Mouse (Mus musculus) hindbrain, embryonic 14.5 days (tissue): ENCODE results near the gene Fut1. TPM values are rescaled to one million over a fixed set of nuclear protein-coding genes. Genes with fewer than 3 reads are reported as not detected.

Experiments used
- ATAC-seq: fragments of 200-750 bp; cut with Nextera tagmentation; 2 replicates; pipeline ENCODE4 v1.8.0; 2017; ENCODE audit warnings: moderate number of reproducible peaks, mild to moderate bottlenecking, moderate TSS enrichment, moderate library complexity; ENCODE audit not compliant: low FRiP score
- DNase-seq: peaks from one replicate; pipeline ENCODE4 v3.0.0-alpha.2; 2015; ENCODE audit warnings: low spot score
- H3K27ac ChIP-seq: fragments of 300-500 bp; sonication (generic); 2 replicates; pipeline ENCODE4 v1.5.1; 2014; ENCODE audit warnings: mild to moderate bottlenecking, moderate library complexity
- H3K27me3 ChIP-seq: fragments of 300-500 bp; sonication (generic); 2 replicates; pipeline ENCODE4 v1.6.1; 2014; ENCODE audit warnings: mild to moderate bottlenecking, low read length, mixed read lengths; ENCODE audit not compliant: control insufficient read depth, insufficient read depth
- H3K36me3 ChIP-seq: fragments of 300-500 bp; sonication (generic); replicated peaks from 2 replicates; pipeline ENCODE4 v1.6.1; 2014; ENCODE audit not compliant: control insufficient read depth, insufficient read depth
- H3K4me1 ChIP-seq: fragments of 300-500 bp; sonication (generic); replicated peaks from 2 replicates; pipeline ENCODE4 v1.6.1; 2014; ENCODE audit warnings: antibody characterized with exemption, low read length, mixed read lengths; ENCODE audit not compliant: control insufficient read depth, insufficient read depth
- H3K4me2 ChIP-seq: fragments of 300-500 bp; sonication (generic); replicated peaks from 2 replicates; pipeline ENCODE4 v1.6.1; 2014; ENCODE audit warnings: mild to moderate bottlenecking, moderate library complexity
- H3K4me3 ChIP-seq: fragments of 300-500 bp; sonication (generic); replicated peaks from 2 replicates; pipeline ENCODE4 v1.5.1; 2014; ENCODE audit warnings: mild to moderate bottlenecking, low read length
- H3K9ac ChIP-seq: fragments of 300-500 bp; sonication (generic); 2 replicates; pipeline ENCODE4 v1.6.1; 2014
- H3K9me3 ChIP-seq: fragments of 300-500 bp; sonication (generic); 2 replicates; pipeline ENCODE4 v1.6.1; 2016; ENCODE audit warnings: low read length; ENCODE audit not compliant: control insufficient read depth
- WGBS: fragments of 180-500 bp; shearing (Covaris S2); extraction: QIAGEN DNeasy Blood & Tissue Kit; methylation state at CpG from one replicate; pipeline ENCODE4 v1.1.7; 2014; 5-methylcytosine and 5-hydroxymethylcytosine counted together
- polyA plus RNA-seq: library from polyadenylated mRNA; unstranded; fragments of >200 nt; fragmentation: Nextera tagmentation; extraction: Ambion mirVana; gene quantifications from 2 replicates; pipeline ENCODE4 v1.2.1, GENCODE M21; 2014

Fut1 gene
- polyA plus RNA-seq, 1 experiment from 2014 or later: not detected

DNA sequence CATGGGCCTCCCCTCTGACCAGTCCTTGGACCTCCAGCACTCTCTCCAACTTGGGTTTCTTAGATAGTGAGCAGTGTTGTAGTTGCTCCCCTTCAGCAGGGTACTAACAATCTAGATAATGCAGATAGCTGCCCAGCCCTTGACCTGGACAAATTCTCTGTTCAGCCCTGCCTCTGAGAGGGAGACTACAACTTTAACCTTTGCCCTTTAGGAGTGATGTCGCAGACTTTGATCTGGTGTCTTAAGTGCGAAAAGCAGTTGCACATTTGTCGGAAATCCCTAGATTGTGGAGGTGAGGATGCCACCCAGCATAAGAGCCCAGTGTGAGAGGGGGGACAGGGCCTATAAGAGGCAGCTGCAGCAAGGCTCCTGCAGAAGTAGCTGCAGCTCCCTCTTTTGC lies 7.6 kb downstream of the Fut1 start:
- Histone ChIP-seq H3K4me2 (no peak overlapping the region), H3K9me3 (no peaks in the 10 kb centered on the region)
- 88% methylated on average over 3 of the region's 3 CpGs for WGBS

DNA sequence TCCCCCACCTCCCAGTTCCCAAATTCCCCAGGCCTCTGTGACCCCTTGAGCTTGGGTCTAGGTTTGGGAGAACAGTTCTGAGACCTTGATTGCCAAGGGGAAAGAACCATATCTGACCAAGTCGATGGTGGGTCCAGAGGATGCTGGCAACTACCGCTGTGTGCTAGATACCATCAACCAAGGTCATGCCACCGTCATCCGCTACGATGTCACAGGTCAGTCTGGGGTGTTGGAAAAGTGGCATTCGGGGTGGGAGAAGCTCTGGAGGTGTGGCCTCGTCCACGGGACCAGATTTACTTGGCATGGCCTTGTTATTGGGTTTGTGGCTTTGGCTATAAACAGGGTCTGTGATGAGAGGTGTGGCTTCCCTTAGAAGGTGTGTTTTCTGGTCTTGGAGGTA lies 8.4 kb downstream of the Fut1 start:
- Histone ChIP-seq H3K27ac (no peak overlapping the region), H3K4me1 (peaks cover 7% of the 10 kb centered on the region; the same call in 1 of the 2 replicates), H3K9ac (no peak overlapping the region), H3K4me3 (no peak overlapping the region), H3K36me3 (no peaks in the 10 kb centered on the region), H3K27me3 (no peaks in the 10 kb centered on the region; the same call in 1 of the 2 replicates), H3K4me2 (no peak overlapping the region), H3K9me3 (no peaks in the 10 kb centered on the region)
- ATAC-seq (no peak), DNase-seq (no peak)
- 87% methylated on average over 8 of the region's 8 CpGs for WGBS

More for the DNA sequence above, 7.6 kb downstream of the Fut1 start:
- no peak for ATAC-seq
- H3K36me3 ChIP-seq: no peaks in the 10 kb centered on the region
- H3K9ac ChIP-seq: no peak overlapping the region
- H3K27ac ChIP-seq: no peak overlapping the region
- H3K4me1 ChIP-seq: peaks cover 7% of the 10 kb centered on the region; the same call in 1 of the 2 replicates
- no peak overlapping the region for H3K4me3 ChIP-seq
- H3K27me3 ChIP-seq: no peaks in the 10 kb centered on the region; the same call in 1 of the 2 replicates
- no peak for DNase-seq

DNA sequence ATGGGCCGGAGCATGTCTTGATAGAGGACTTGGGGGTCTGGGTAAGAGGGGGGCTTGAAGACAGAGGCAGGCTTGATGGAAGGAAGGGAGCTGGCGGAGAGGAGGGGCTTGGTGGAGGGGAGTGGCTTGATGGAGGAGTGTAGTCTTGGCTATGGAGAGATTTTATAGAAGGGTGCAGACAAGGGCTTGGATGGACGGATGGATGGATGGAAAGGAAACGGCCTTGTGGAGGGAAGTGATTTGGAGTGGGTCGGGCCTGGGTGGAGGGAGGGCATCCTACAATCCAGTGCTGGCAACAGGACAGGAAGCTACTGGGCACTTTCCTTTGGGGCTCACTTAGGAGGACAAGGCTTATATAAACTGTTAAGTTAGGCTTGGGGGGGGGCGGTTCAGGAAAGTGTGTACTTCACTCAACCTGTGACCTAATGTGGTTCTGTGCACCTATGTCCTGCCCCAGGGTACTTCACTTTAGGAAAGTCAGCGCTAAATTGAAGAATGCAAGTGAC lies 9.5 kb downstream of the Fut1 start:
- Histone ChIP-seq H3K4me2 (no peak overlapping the region), H3K4me3 (no peak overlapping the region), H3K9ac (no peak overlapping the region), H3K4me1 (peaks cover 7% of the 10 kb centered on the region; the same call in 1 of the 2 replicates), H3K27me3 (no peaks in the 10 kb centered on the region; the same call in 1 of the 2 replicates), H3K9me3 (no peaks in the 10 kb centered on the region), H3K36me3 (no peaks in the 10 kb centered on the region), H3K27ac (no peak overlapping the region)
- ATAC-seq: no peak
- DNase-seq: no peak
- 85% methylated on average over 7 of the region's 7 CpGs for WGBS

DNA sequence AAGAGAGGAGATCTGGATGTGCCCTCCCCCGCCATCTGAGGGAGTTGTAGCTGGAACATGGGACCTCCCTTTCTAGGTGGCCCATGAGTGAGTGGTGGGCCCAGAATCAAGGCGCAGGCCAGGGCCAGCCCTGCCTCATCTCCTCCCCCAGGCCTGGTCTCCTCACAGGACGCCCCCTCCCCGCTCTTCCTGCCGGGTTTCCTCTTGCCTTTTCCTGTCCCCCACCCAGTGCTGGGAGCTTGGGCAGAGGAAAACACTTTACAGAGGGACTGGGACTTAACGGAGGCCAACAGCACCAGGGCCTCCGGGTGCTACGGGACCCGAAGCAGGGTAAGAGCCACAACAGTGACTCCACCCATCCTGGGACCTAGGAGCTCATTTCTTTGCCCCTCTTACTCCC lies 10.2 kb downstream of the Fut1 start, which contains the start of gene Rasip1:
Gene Rasip1, plus strand, starts transcription at position 228 of the 400 bp plus-strand sequence.
- no peak for DNase-seq
- 86% methylated on average over 9 of the region's 9 CpGs for WGBS
- H3K27ac ChIP-seq: peak within 1 kb of the TSS; percentile 91
- H3K4me1 ChIP-seq: peaks cover 7% of the 10 kb centered on the region; the same call in 1 of the 2 replicates
- ATAC-seq: no peak
- H3K36me3 ChIP-seq: no peaks in the 10 kb centered on the region
- peak within 1 kb of the TSS; percentile 99 for H3K4me2 ChIP-seq
- H3K9ac ChIP-seq: peak within 1 kb of the TSS; percentile 88
- peak within 1 kb of the TSS; percentile 53 for H3K4me3 ChIP-seq
- peaks cover 2% of the 10 kb centered on the region; the same call in 1 of the 2 replicates for H3K27me3 ChIP-seq
- H3K9me3 ChIP-seq: no peaks in the 10 kb centered on the region

DNA sequence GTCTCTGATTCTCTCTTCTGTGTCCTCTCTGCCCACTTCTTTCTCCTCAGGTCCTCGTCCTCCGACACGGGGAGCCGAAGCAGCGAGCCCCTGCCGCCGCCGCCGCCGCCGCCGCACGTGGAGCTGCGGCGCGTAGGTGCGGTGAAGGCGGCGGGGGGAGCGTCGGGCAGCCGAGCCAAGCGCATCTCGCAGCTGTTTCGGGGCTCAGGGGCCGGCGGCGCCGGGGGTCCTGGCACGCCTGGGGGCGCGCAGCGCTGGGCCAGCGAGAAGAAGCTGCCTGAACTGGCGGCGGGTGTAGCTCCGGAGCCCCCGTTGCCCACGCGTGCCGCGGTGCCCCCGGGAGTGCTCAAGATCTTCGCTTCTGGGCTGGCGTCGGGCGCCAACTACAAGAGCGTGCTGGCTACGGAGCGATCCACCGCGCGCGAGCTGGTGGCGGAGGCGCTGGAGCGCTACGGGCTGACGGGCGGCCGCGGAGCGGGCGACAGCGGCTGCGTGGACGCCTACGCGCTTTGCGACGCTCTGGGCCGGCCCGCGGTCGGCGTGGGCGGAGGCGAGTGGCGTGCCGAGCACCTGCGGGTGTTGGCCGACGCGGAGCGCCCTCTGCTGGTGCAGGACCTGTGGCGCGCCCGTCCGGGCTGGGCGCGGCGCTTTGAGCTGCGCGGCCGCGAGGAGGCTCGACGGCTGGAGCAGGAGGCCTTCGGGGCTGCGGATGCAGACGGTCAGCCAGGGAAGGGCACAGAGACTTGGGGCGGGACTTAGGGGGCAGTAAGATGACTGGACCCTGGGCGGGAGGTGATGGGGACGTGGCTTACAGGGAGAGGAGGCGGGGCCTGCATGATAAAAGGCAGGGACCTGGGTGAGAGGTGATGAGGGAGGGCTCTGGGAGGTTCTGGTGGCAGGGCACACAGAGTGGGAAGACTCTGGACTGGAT lies 11.5 kb downstream of the Fut1 start:
- peak; percentile 90 for DNase-seq
- H3K27ac ChIP-seq: peak overlapping the region; percentile 91
- H3K4me2 ChIP-seq: peak overlapping the region; percentile 99
- H3K4me3 ChIP-seq: peak overlapping the region; percentile 53
- no peaks in the 10 kb centered on the region for H3K36me3 ChIP-seq
- H3K9me3 ChIP-seq: no peaks in the 10 kb centered on the region
- H3K9ac ChIP-seq: peak overlapping the region; percentile 88
- peak; percentile 87 for ATAC-seq
- H3K4me1 ChIP-seq: peaks cover 7% of the 10 kb centered on the region; the same call in 1 of the 2 replicates
- 1% methylated on average over 105 of the region's 105 CpGs for WGBS
- H3K27me3 ChIP-seq: peaks cover 9% of the 10 kb centered on the region; the same call in 1 of the 2 replicates

DNA sequence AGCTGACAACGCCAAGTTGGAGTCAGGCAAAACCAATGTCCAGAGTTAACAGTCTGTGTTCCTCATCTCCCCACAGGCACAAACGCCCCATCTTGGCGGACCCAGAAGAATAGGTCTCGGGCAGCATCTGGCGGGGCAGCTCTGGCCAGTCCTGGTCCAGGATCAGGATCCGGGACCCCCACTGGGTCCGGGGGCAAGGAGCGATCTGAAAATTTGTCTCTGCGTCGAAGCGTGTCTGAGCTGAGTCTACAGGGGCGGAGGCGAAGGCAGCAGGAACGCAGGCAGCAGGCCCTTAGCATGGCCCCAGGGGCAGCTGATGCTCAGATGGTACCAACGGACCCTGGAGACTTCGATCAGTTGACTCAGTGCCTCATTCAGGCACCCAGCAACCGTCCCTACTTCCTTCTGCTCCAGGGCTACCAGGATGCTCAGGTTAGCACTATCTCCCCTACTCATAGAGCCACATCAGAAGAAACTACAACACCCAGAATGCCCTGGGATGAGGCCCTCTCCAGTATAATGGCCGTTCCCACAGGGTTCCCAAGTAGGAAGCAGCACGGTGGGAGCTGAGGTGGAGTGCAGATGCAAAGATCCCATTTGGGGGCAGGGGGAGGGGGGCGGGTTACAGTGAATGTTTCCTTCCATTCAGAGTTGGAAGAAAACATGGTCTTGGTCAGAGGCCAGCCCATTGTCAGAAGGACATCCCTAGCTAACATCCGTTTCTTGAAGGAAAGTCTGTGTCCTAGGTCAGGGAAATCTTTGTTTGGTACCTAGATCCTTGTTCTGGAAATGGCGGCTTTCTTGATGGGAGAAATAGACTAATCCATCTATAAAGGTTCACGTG lies 13.2 kb downstream of the Fut1 start:
- WGBS: 67% methylated on average over 23 of the region's 23 CpGs
- no peak for ATAC-seq
- no peak for DNase-seq
- Histone ChIP-seq H3K4me1 (peaks cover 7% of the 10 kb centered on the region; the same call in 1 of the 2 replicates), H3K27me3 (peaks cover 9% of the 10 kb centered on the region; the same call in 1 of the 2 replicates), H3K4me3 (no peak overlapping the region), H3K4me2 (no peak overlapping the region), H3K36me3 (no peaks in the 10 kb centered on the region), H3K9me3 (no peaks in the 10 kb centered on the region), H3K9ac (no peak overlapping the region), H3K27ac (no peak overlapping the region)

DNA sequence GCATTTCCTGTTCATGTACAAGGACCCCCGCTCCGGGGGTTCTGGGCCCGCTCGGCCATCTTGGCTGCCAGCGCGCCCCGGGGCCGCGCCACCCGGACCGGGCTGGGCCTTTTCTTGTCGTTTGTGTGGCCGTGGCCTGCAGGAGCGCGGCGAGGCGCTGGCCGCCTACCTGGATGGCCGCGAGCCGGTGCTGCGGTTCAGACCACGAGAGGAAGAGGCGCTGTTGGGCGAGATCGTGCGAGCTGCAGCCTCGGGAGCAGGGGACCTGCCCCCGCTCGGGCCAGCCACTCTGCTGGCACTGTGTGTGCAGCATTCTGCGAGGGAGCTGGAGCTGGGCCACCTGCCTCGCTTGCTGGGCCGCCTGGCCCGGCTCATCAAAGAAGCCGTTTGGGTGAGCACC lies 15.4 kb downstream of the Fut1 start:
- peaks cover 4% of the 10 kb centered on the region; the same call in 1 of the 2 replicates for H3K4me1 ChIP-seq
- peak overlapping the region; percentile 34; the same call in 1 of the 2 replicates for H3K9ac ChIP-seq
- peaks cover 9% of the 10 kb centered on the region; the same call in 1 of the 2 replicates for H3K27me3 ChIP-seq
- H3K4me2 ChIP-seq: peak overlapping the region; percentile 39
- DNase-seq (no peak), ATAC-seq (no peak)
- no peak overlapping the region for H3K27ac ChIP-seq
- H3K36me3 ChIP-seq: 0 out of 2 replicates have a peak, but pooled peaks cover 5% of the 10 kb centered on the region
- peak overlapping the region; percentile 18; the same call in 1 of the 2 replicates for H3K4me3 ChIP-seq
- WGBS: 28% methylated on average over 35 of the region's 35 CpGs
- no peaks in the 10 kb centered on the region for H3K9me3 ChIP-seq

DNA sequence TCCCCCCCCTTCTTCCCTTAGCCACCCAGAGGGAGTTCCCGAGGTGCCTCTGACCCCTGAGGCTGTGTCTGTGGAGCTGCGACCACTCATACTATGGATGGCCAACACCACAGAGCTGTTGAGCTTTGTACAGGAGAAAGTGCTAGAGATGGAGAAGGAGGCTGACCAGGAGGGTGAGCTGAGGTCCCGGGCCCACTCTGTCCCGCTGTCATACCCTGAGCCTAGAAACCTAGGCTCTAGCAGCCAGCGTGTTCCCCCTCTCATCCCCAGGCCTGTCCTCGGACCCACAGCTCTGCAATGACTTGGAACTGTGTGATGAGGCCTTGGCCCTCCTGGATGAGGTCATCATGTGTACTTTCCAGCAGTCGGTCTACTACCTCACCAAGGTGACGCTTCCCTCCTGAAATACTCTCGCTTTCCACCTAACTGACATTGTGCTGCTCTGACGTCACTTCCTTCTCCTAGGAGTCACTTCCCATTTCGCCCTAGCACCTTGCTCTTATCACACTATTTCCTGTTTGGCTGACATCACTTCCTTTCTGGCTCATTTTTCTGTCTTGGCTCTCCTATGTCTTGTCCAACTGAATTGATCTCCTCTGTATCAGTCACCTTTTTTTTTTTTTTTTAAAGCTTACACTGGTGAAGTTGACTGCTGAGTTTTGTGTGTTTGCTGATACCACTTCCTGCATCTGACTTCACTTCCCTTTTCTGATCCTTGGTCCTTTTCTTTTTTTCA lies 18.0 kb downstream of the Fut1 start:
- H3K4me3 ChIP-seq: no peak overlapping the region

More for the DNA sequence above, 18.0 kb downstream of the Fut1 start:
- Histone ChIP-seq H3K4me1 (peaks cover 7% of the 10 kb centered on the region), H3K4me2 (no peak overlapping the region), H3K27me3 (peaks cover 9% of the 10 kb centered on the region; the same call in 1 of the 2 replicates), H3K9ac (no peak overlapping the region), H3K9me3 (no peaks in the 10 kb centered on the region), H3K27ac (no peak overlapping the region), H3K36me3 (0 out of 2 replicates have a peak, but pooled peaks cover 5% of the 10 kb centered on the region)
- no peak for DNase-seq
- 91% methylated on average over 11 of the region's 11 CpGs for WGBS
- ATAC-seq: no peak
